Mouse (Mus musculus) cerebellum, adult 9-11 months (tissue): ENCODE results near the gene Dapk3.

Source experiments
- DNase-seq: peaks from one replicate; pipeline ENCODE4 v3.0.0; 2022

Gene Dapk3

GRCm38 (mm10) chr10:81179451-81180342 lies 3.1 kb upstream of the Dapk3 start:
- peak; percentile 59 for DNase-seq

- DNase-seq: peak; percentile 59
These were observed 1.9 kb upstream of the Dapk3 start for GRCm38 (mm10) chr10:81180946-81181345.

GRCm38 (mm10) chr10:81181860-81182259 lies 945 bp upstream of the Dapk3 start:
- DNase-seq: peak; percentile 64

- no peak for DNase-seq
These were observed 1.0 kb downstream of the Dapk3 start, which contains the start of gene 4930442H23Rik for GRCm38 (mm10) chr10:81183805-81184204. Gene 4930442H23Rik (minus strand): TSS chr10:81183849.

- DNase-seq: no peak
These were observed 2.0 kb downstream of the Dapk3 start for GRCm38 (mm10) chr10:81184765-81185164.

- no peak for DNase-seq
These were observed 4.4 kb downstream of the Dapk3 start for GRCm38 (mm10) chr10:81187161-81187560.

- DNase-seq: no peak
These were observed 7.0 kb downstream of the Dapk3 start for GRCm38 (mm10) chr10:81189821-81190220.

GRCm38 (mm10) chr10:81190236-81190911 lies 7.6 kb downstream of the Dapk3 start:
- DNase-seq: peak; percentile 70

- peak; percentile 66 for DNase-seq
These were observed 8.1 kb downstream of the Dapk3 start for GRCm38 (mm10) chr10:81190912-81191321.

GRCm38 (mm10) chr10:81191342-81191982 lies 8.7 kb downstream of the Dapk3 start:
- DNase-seq: peak; percentile 66

- peak; percentile 91 for DNase-seq
These were observed 9.6 kb downstream of the Dapk3 start for GRCm38 (mm10) chr10:81192270-81192967.

- DNase-seq: peak; percentile 79
These were observed 10.2 kb downstream of the Dapk3 start for GRCm38 (mm10) chr10:81192968-81193501.

GRCm38 (mm10) chr10:81193991-81194774 lies 11.4 kb downstream of the Dapk3 start:
- DNase-seq: peak; percentile 72

- DNase-seq: peak; percentile 50
These were observed 12.5 kb downstream of the Dapk3 start for GRCm38 (mm10) chr10:81195300-81195699.

- DNase-seq: peak; percentile 40
These were observed 13.8 kb downstream of the Dapk3 start for GRCm38 (mm10) chr10:81196470-81197065.

GRCm38 (mm10) chr10:81197305-81197704 lies 14.5 kb downstream of the Dapk3 start:
- DNase-seq: no peak

- DNase-seq: peak; percentile 67
These were observed 15.4 kb downstream of the Dapk3 start for GRCm38 (mm10) chr10:81198230-81198629.

GRCm38 (mm10) chr10:81198990-81199389 lies 16.2 kb downstream of the Dapk3 start:
- no peak for DNase-seq

- no peak for DNase-seq
These were observed 17.3 kb downstream of the Dapk3 start for GRCm38 (mm10) chr10:81200141-81200540.

GRCm38 (mm10) chr10:81200605-81201287 lies 17.9 kb downstream of the Dapk3 start:
- DNase-seq: no peak
